Mouse (Mus musculus) layer of hippocampus, postnatal 14 days (tissue): ENCODE data around the gene Hist1h4f. TPM values are rescaled to one million over a fixed set of nuclear protein-coding genes. Genes with fewer than 3 reads are reported as not detected.
"Not testable (repeated sequence)": the region's sequence is repeated elsewhere in the genome, so short reads cannot be mapped to it uniquely, and the experiment has no call there.

Experiments used
- DNase-seq, 2 experiments: peaks; one replicate each; pipeline ENCODE4 v3.0.0; 2021 to 2022; ENCODE audit warnings: low spot score in 2 of 2, mixed read lengths in 1 of 2
- total RNA-seq, 2 experiments: library from RNA; stranded (reverse); gene quantifications; 2 replicates each; pipeline ENCODE4 v1.2.3; 2021

Hist1h4f gene
- total RNA-seq, 2 experiments from 2014 or later: 122 to 142 TPM

- no peak for DNase-seq
Measured at GRCm38 (mm10) chr13:23556906-23557305, 5.5 kb upstream of the Hist1h4f start.

- DNase-seq: peak; percentile 63 to 89
Measured at GRCm38 (mm10) chr13:23555839-23556416, 4.5 kb upstream of the Hist1h4f start.

- DNase-seq: peak; percentile 68 to 73
Measured at GRCm38 (mm10) chr13:23554925-23555838, 3.7 kb upstream of the Hist1h4f start.

- DNase-seq: no peak
Measured at GRCm38 (mm10) chr13:23554393-23554792, 2.9 kb upstream of the Hist1h4f start.

- DNase-seq: no peak
Measured at GRCm38 (mm10) chr13:23552962-23553361, 1.5 kb upstream of the Hist1h4f start, which contains the start of gene Hist1h1d. Gene Hist1h1d (plus strand): TSS chr13:23553262.

GRCm38 (mm10) chr13:23551931-23552914 lies 775 bp upstream of the Hist1h4f start:
- DNase-seq: no peak

- DNase-seq: no peak
Measured at GRCm38 (mm10) chr13:23550761-23551145, 695 bp downstream of the Hist1h4f start.

- no peak for DNase-seq
Measured at GRCm38 (mm10) chr13:23546694-23547093, 4.8 kb downstream of the Hist1h4f start.

- not testable (repeated sequence) for DNase-seq
Measured at GRCm38 (mm10) chr13:23544787-23545120, 6.7 kb downstream of the Hist1h4f start.

- peak; percentile 77 to 95 for DNase-seq
Measured at GRCm38 (mm10) chr13:23543965-23544786, 7.3 kb downstream of the Hist1h4f start, which contains the start of gene Hist1h3f. Gene Hist1h3f (plus strand): TSS chr13:23544052.

GRCm38 (mm10) chr13:23542999-23543607 lies 8.3 kb downstream of the Hist1h4f start, which contains the start of gene Hist1h2bh:
Gene Hist1h2bh (minus strand): TSS chr13:23543392.
- DNase-seq: peak; percentile 55 to 92

GRCm38 (mm10) chr13:23542225-23542980 lies 9.0 kb downstream of the Hist1h4f start:
- not testable (repeated sequence) for DNase-seq

GRCm38 (mm10) chr13:23541497-23541896 lies 10.0 kb downstream of the Hist1h4f start:
- DNase-seq: no peak

GRCm38 (mm10) chr13:23539821-23540220 lies 11.6 kb downstream of the Hist1h4f start:
- not testable (repeated sequence) for DNase-seq

GRCm38 (mm10) chr13:23538249-23538648 lies 13.2 kb downstream of the Hist1h4f start:
- DNase-seq: no peak

- no peak for DNase-seq
Measured at GRCm38 (mm10) chr13:23537006-23537710, 14.3 kb downstream of the Hist1h4f start.

- no peak for DNase-seq
Measured at GRCm38 (mm10) chr13:23536076-23536822, 15.2 kb downstream of the Hist1h4f start.
